Mouse (Mus musculus) forebrain, embryonic 13.5 days (tissue): ENCODE measurements around the gene Olfr70. TPM values are rescaled to one million over a fixed set of nuclear protein-coding genes. Genes with fewer than 3 reads are reported as not detected.

Experiments
- ATAC-seq: fragments of 200-750 bp; cut with Nextera tagmentation; 2 replicates; pipeline ENCODE4 v1.8.0; 2017
- H3K27ac ChIP-seq: fragments of 300-500 bp; sonication (generic); 2 replicates; pipeline ENCODE4 v1.5.1; 2015; ENCODE audit warnings: inconsistent platforms, mild to moderate bottlenecking, moderate library complexity
- H3K27me3 ChIP-seq: fragments of 300-500 bp; sonication (generic); 2 replicates; pipeline ENCODE4 v1.6.1; 2015; ENCODE audit warnings: mild to moderate bottlenecking, inconsistent platforms
- H3K36me3 ChIP-seq: fragments of 300-500 bp; sonication (generic); 2 replicates; pipeline ENCODE4 v1.6.1; 2015; ENCODE audit warnings: mild to moderate bottlenecking, inconsistent platforms; ENCODE audit not compliant: poor library complexity, severe bottlenecking
- H3K4me1 ChIP-seq: fragments of 300-500 bp; sonication (generic); 2 replicates; pipeline ENCODE4 v1.6.1; 2015; ENCODE audit warnings: inconsistent platforms
- H3K4me2 ChIP-seq: fragments of 300-500 bp; sonication (generic); 2 replicates; pipeline ENCODE4 v1.6.1; 2015; ENCODE audit warnings: inconsistent platforms, mild to moderate bottlenecking, moderate library complexity
- H3K4me3 ChIP-seq: fragments of 300-500 bp; sonication (generic); 2 replicates; pipeline ENCODE4 v1.5.1; 2015; ENCODE audit warnings: mild to moderate bottlenecking, inconsistent platforms
- H3K9ac ChIP-seq: fragments of 300-500 bp; sonication (generic); 2 replicates; pipeline ENCODE4 v1.6.1; 2015; ENCODE audit warnings: mild to moderate bottlenecking, inconsistent platforms
- H3K9me3 ChIP-seq: fragments of 300-500 bp; sonication (generic); replicated peaks from 2 replicates; pipeline ENCODE4 v1.6.1; 2016; ENCODE audit warnings: inconsistent platforms
- WGBS: fragments of 180-500 bp; shearing (Covaris S2); methylation state at CpG from one replicate; pipeline ENCODE4 v1.1.7; 2015; 5-methylcytosine and 5-hydroxymethylcytosine counted together
- polyA plus RNA-seq: library from polyadenylated mRNA; unstranded; fragments of >200 nt; fragmentation: Nextera tagmentation; extraction: Ambion mirVana; gene quantifications from 2 replicates; pipeline ENCODE4 v1.2.1, GENCODE M21; 2015

The Olfr70 gene
- polyA plus RNA-seq: not detected in 2 replicates

- no peaks in the 10 kb centered on the region for H3K27me3 ChIP-seq
- no peak within 1 kb of the TSS for H3K27ac ChIP-seq
- no peaks in the 10 kb centered on the region for H3K4me1 ChIP-seq
- WGBS: 93% methylated on average over 6 of the region's 6 CpGs
- no peaks in the 10 kb centered on the region for H3K9me3 ChIP-seq
- H3K4me2 ChIP-seq: no peak within 1 kb of the TSS
- H3K36me3 ChIP-seq: no peaks in the 10 kb centered on the region
- H3K9ac ChIP-seq: no peak within 1 kb of the TSS
- ATAC-seq: no peak
- no peak within 1 kb of the TSS for H3K4me3 ChIP-seq
These were observed at the start of gene Olfr70 for GRCm38 (mm10) chr4:43700707-43701106. Olfr70 (minus strand) TSS chr4:43700807.

- ATAC-seq: no peak
- Histone ChIP-seq H3K4me2 (no peak overlapping the region), H3K27ac (no peak overlapping the region), H3K27me3 (no peaks in the 10 kb centered on the region), H3K9me3 (no peaks in the 10 kb centered on the region), H3K4me1 (no peaks in the 10 kb centered on the region), H3K4me3 (no peak overlapping the region), H3K36me3 (no peaks in the 10 kb centered on the region), H3K9ac (no peak overlapping the region)
- 14% methylated on average over 6 of the region's 6 CpGs for WGBS
These were observed 44.6 kb upstream of the Olfr70 start for GRCm38 (mm10) chr4:43745187-43745586.

GRCm38 (mm10) chr4:43743099-43743498 lies 42.5 kb upstream of the Olfr70 start:
- Histone ChIP-seq H3K4me1 (no peaks in the 10 kb centered on the region), H3K4me3 (no peak overlapping the region), H3K36me3 (no peaks in the 10 kb centered on the region), H3K27me3 (no peaks in the 10 kb centered on the region), H3K27ac (no peak overlapping the region), H3K9ac (no peak overlapping the region), H3K9me3 (no peaks in the 10 kb centered on the region), H3K4me2 (no peak overlapping the region)
- 68% methylated on average over 1 of the region's 1 CpGs for WGBS
- ATAC-seq: no peak

GRCm38 (mm10) chr4:43742637-43743036 lies 42.0 kb upstream of the Olfr70 start:
- Histone ChIP-seq H3K4me3 (no peak overlapping the region), H3K36me3 (no peaks in the 10 kb centered on the region), H3K4me1 (no peaks in the 10 kb centered on the region), H3K9ac (no peak overlapping the region), H3K9me3 (no peaks in the 10 kb centered on the region), H3K27me3 (no peaks in the 10 kb centered on the region), H3K27ac (no peak overlapping the region), H3K4me2 (no peak overlapping the region)
- WGBS: 43% methylated on average over 4 of the region's 4 CpGs
- ATAC-seq: no peak

GRCm38 (mm10) chr4:43741526-43741925 lies 40.9 kb upstream of the Olfr70 start:
- 81% methylated on average over 5 of the region's 5 CpGs for WGBS
- Histone ChIP-seq H3K27me3 (no peaks in the 10 kb centered on the region), H3K4me1 (no peaks in the 10 kb centered on the region), H3K27ac (no peak overlapping the region), H3K36me3 (no peaks in the 10 kb centered on the region), H3K9me3 (no peaks in the 10 kb centered on the region), H3K9ac (no peak overlapping the region), H3K4me2 (no peak overlapping the region), H3K4me3 (no peak overlapping the region)
- ATAC-seq: no peak

- H3K9ac ChIP-seq: no peak overlapping the region
- H3K27me3 ChIP-seq: no peaks in the 10 kb centered on the region
- no peak overlapping the region for H3K4me3 ChIP-seq
- H3K36me3 ChIP-seq: no peaks in the 10 kb centered on the region
- 75% methylated on average over 8 of the region's 8 CpGs for WGBS
- no peaks in the 10 kb centered on the region for H3K9me3 ChIP-seq
- H3K4me1 ChIP-seq: no peaks in the 10 kb centered on the region
- no peak overlapping the region for H3K27ac ChIP-seq
- no peak for ATAC-seq
- no peak overlapping the region for H3K4me2 ChIP-seq
These were observed 38.5 kb upstream of the Olfr70 start for GRCm38 (mm10) chr4:43738989-43739674.

GRCm38 (mm10) chr4:43737144-43737543 lies 36.5 kb upstream of the Olfr70 start:
- Histone ChIP-seq H3K36me3 (no peaks in the 10 kb centered on the region), H3K9ac (no peak overlapping the region), H3K27me3 (no peaks in the 10 kb centered on the region), H3K27ac (no peak overlapping the region), H3K4me2 (no peak overlapping the region), H3K4me1 (no peaks in the 10 kb centered on the region), H3K4me3 (no peak overlapping the region), H3K9me3 (no peaks in the 10 kb centered on the region)
- ATAC-seq: no peak
- WGBS: 64% methylated on average over 6 of the region's 6 CpGs

GRCm38 (mm10) chr4:43733186-43733585 lies 32.6 kb upstream of the Olfr70 start:
- Histone ChIP-seq H3K27me3 (no peaks in the 10 kb centered on the region), H3K4me1 (no peaks in the 10 kb centered on the region), H3K4me3 (no peak overlapping the region), H3K4me2 (no peak overlapping the region), H3K9ac (no peak overlapping the region), H3K9me3 (no peaks in the 10 kb centered on the region), H3K27ac (no peak overlapping the region), H3K36me3 (no peaks in the 10 kb centered on the region)
- 83% methylated on average over 5 of the region's 5 CpGs for WGBS
- no peak for ATAC-seq

- H3K4me1 ChIP-seq: no peaks in the 10 kb centered on the region
- no peaks in the 10 kb centered on the region for H3K9me3 ChIP-seq
- ATAC-seq: no peak
- H3K27me3 ChIP-seq: no peaks in the 10 kb centered on the region
- no peak overlapping the region; the same call in 1 of the 2 replicates for H3K27ac ChIP-seq
- no peaks in the 10 kb centered on the region for H3K36me3 ChIP-seq
- H3K4me3 ChIP-seq: no peak overlapping the region
- H3K4me2 ChIP-seq: no peak overlapping the region
- 25% methylated on average over 1 of the region's 1 CpGs for WGBS
- no peak overlapping the region for H3K9ac ChIP-seq
These were observed 31.6 kb upstream of the Olfr70 start for GRCm38 (mm10) chr4:43732171-43732570.

- 75% methylated on average over 21 of the region's 21 CpGs for WGBS
- Histone ChIP-seq H3K4me3 (no peak overlapping the region), H3K36me3 (no peaks in the 10 kb centered on the region), H3K4me1 (no peaks in the 10 kb centered on the region), H3K9ac (no peak overlapping the region), H3K9me3 (no peaks in the 10 kb centered on the region), H3K27ac (no peak overlapping the region), H3K4me2 (no peak overlapping the region), H3K27me3 (no peaks in the 10 kb centered on the region)
- no peak for ATAC-seq
These were observed 30.2 kb upstream of the Olfr70 start for GRCm38 (mm10) chr4:43730750-43731297.

GRCm38 (mm10) chr4:43729794-43730550 lies 29.4 kb upstream of the Olfr70 start, which contains the start of gene Spaar:
Spaar (plus strand) TSS chr4:43730034.
- no peak for ATAC-seq
- WGBS: 73% methylated on average over 14 of the region's 14 CpGs

GRCm38 (mm10) chr4:43729126-43729525 lies 28.5 kb upstream of the Olfr70 start:
- 86% methylated on average over 3 of the region's 3 CpGs for WGBS
- Histone ChIP-seq H3K9ac (no peak overlapping the region), H3K27me3 (no peaks in the 10 kb centered on the region), H3K4me2 (no peak overlapping the region), H3K4me3 (no peak overlapping the region), H3K27ac (no peak overlapping the region), H3K36me3 (no peaks in the 10 kb centered on the region), H3K9me3 (no peaks in the 10 kb centered on the region), H3K4me1 (no peaks in the 10 kb centered on the region)
- no peak for ATAC-seq

More at GRCm38 (mm10) chr4:43729794-43730550, 29.4 kb upstream of the Olfr70 start, which contains the start of gene Spaar:
- no peak within 1 kb of the TSS for H3K4me3 ChIP-seq
- no peaks in the 10 kb centered on the region for H3K36me3 ChIP-seq
- no peaks in the 10 kb centered on the region for H3K4me1 ChIP-seq
- no peaks in the 10 kb centered on the region for H3K27me3 ChIP-seq
- no peaks in the 10 kb centered on the region for H3K9me3 ChIP-seq
- no peak within 1 kb of the TSS for H3K27ac ChIP-seq
- H3K4me2 ChIP-seq: no peak within 1 kb of the TSS
- H3K9ac ChIP-seq: no peak within 1 kb of the TSS
